Mouse (Mus musculus) spleen, postnatal 4 days (tissue): ENCODE measurements around the gene Ap3b1.
A peak's percentile ranks its signal among the peaks of the same experiment; 100 is the strongest.

ENCODE experiments used
- DNase-seq, 2 experiments: peaks; one replicate each; pipeline ENCODE4 v3.0.0; 2022; ENCODE audit warnings: low spot score in 2 of 2

Gene Ap3b1

GRCm38 (mm10) chr13:94537336-94537735, 178.6 kb downstream of the Ap3b1 start:
- DNase-seq: no peak

- DNase-seq: no peak
Observed at GRCm38 (mm10) chr13:94539851-94540646, 181.3 kb downstream of the Ap3b1 start.

- DNase-seq: no peak
Observed at GRCm38 (mm10) chr13:94542061-94542460, 183.3 kb downstream of the Ap3b1 start.

- DNase-seq: no peak
Observed at GRCm38 (mm10) chr13:94544211-94544610, 185.5 kb downstream of the Ap3b1 start.

GRCm38 (mm10) chr13:94545739-94546138, 187.0 kb downstream of the Ap3b1 start:
- DNase-seq: no peak

- no peak for DNase-seq
Observed at GRCm38 (mm10) chr13:94546246-94546645, 187.5 kb downstream of the Ap3b1 start.

GRCm38 (mm10) chr13:94549580-94549979, 190.8 kb downstream of the Ap3b1 start:
- DNase-seq: no peak

GRCm38 (mm10) chr13:94550037-94550436, 191.3 kb downstream of the Ap3b1 start:
- DNase-seq: no peak

GRCm38 (mm10) chr13:94560011-94560410, 201.3 kb downstream of the Ap3b1 start:
- peak; percentile 52 to 81 for DNase-seq

- DNase-seq: no peak
Observed at GRCm38 (mm10) chr13:94560878-94561277, 202.1 kb downstream of the Ap3b1 start.

- no peak for DNase-seq
Observed at GRCm38 (mm10) chr13:94562652-94563339, 204.0 kb downstream of the Ap3b1 start.

- DNase-seq: no peak
Observed at GRCm38 (mm10) chr13:94563836-94564235, 205.1 kb downstream of the Ap3b1 start.

GRCm38 (mm10) chr13:94564351-94564994, 205.7 kb downstream of the Ap3b1 start:
- DNase-seq: no peak

GRCm38 (mm10) chr13:94565176-94565575, 206.4 kb downstream of the Ap3b1 start:
- no peak for DNase-seq

GRCm38 (mm10) chr13:94565616-94566015, 206.9 kb downstream of the Ap3b1 start:
- DNase-seq: no peak

GRCm38 (mm10) chr13:94567739-94568138, 209.0 kb downstream of the Ap3b1 start:
- DNase-seq: no peak

GRCm38 (mm10) chr13:94571001-94571400, 212.2 kb downstream of the Ap3b1 start:
- no peak for DNase-seq

GRCm38 (mm10) chr13:94573356-94573755, 214.6 kb downstream of the Ap3b1 start:
- DNase-seq: no peak

GRCm38 (mm10) chr13:94573833-94574232, 215.1 kb downstream of the Ap3b1 start:
- no peak for DNase-seq

- no peak for DNase-seq
Observed at GRCm38 (mm10) chr13:94575607-94576398, 217.0 kb downstream of the Ap3b1 start.

GRCm38 (mm10) chr13:94576399-94577176, 217.8 kb downstream of the Ap3b1 start:
- no peak for DNase-seq
